In the genomic region with DNA sequence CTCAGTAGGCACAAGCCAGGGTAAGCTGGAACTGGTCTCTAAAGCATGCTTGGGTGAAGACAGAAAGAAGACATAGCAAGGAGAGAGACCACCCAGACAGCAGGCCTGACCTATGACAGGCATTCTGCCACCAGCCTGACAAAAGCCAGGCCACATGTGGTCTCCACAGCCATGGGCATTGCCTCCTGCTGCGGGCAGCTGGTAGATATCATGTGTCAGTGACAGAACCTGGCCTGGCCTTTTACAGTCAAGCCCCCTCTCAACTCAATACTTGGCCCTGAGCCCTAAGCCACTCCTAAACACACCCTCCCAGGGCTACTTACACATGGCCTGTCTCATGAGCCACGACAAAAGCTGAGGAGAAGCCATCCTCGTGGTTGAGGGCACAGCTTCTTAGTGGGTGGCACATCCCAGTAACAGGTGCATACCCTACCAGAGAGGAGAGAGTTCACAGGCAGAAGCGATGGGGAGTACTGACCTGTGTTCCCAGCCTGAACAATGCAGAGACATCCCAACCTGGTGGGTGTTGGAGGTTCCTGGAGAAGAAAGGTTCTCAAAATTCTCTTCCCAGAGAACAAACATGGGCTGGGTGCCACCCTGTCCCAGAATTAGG, we compare ENCODE assay signal across 16 mouse cellular contexts. TPM values are rescaled to one million over a fixed set of nuclear protein-coding genes. Genes with fewer than 3 reads are reported as not detected.
DNase-seq lines count a peak whose midpoint lies in the region; ATAC-seq and TF ChIP-seq lines count a peak whose summit lies in the region.
"Had no signal": no experiment of that assay in that cellular context is flagged by ENCODE, and none has a peak within 500 bp of the region (broad histone marks: within the 10 kb centered on the region; RNA-seq: fewer than 3 reads in every experiment).

No protein-coding gene starts in this region.

- H3K79me2 ChIP-seq in myocyte (ENCODE audit: control insufficient read depth, insufficient read depth) = no peaks in the 10 kb centered on the region

- H3K36me3 ChIP-seq in heart, postnatal 0 days (replicated peaks; ENCODE audit: control insufficient read depth, insufficient read depth, low read length) = no peaks in the 10 kb centered on the region
- H3K36me3 ChIP-seq in limb, embryonic 13.5 days = no peaks in the 10 kb centered on the region
- no peaks in the 10 kb centered on the region for H3K36me3 ChIP-seq in limb, embryonic 10.5 days
- H3K36me3 ChIP-seq in embryonic facial prominence, embryonic 14.5 days (ENCODE audit: control insufficient read depth, insufficient read depth, low read length) = no peaks in the 10 kb centered on the region
- peaks cover 23% of the 10 kb centered on the region for H3K36me3 ChIP-seq in myocyte (ENCODE audit: control insufficient read depth, insufficient read depth)
- H3K36me3 ChIP-seq: liver, embryonic 15.5 days had no signal

- H3K27ac ChIP-seq in heart, postnatal 0 days (ENCODE audit: low read depth) = no peak overlapping the region
- no peak overlapping the region for H3K27ac ChIP-seq in limb, embryonic 13.5 days
- no peak overlapping the region for H3K27ac ChIP-seq in limb, embryonic 10.5 days
- no peak overlapping the region for H3K27ac ChIP-seq in embryonic facial prominence, embryonic 14.5 days (replicated peaks; ENCODE audit: low read depth, low read length)
- H3K27ac ChIP-seq: layer of hippocampus, adult 2 months; liver, embryonic 15.5 days had no signal

- no peaks in the 10 kb centered on the region for H3K27me3 ChIP-seq in heart, postnatal 0 days (ENCODE audit: control insufficient read depth, insufficient read depth, low read length)
- H3K27me3 ChIP-seq in limb, embryonic 13.5 days = no peaks in the 10 kb centered on the region
- no peaks in the 10 kb centered on the region for H3K27me3 ChIP-seq in limb, embryonic 10.5 days (ENCODE audit: low read depth, poor library complexity, severe bottlenecking)
- H3K27me3 ChIP-seq in embryonic facial prominence, embryonic 14.5 days (replicated peaks; ENCODE audit: control insufficient read depth, insufficient read depth, low read length) = no peaks in the 10 kb centered on the region
- H3K27me3 ChIP-seq in myocyte (ENCODE audit: control insufficient read depth, insufficient read depth, insufficient read length) = no peaks in the 10 kb centered on the region
- H3K27me3 ChIP-seq: liver, embryonic 15.5 days had no signal

- WGBS in heart, postnatal 0 days = 32% methylated on average over 4 of the region's 4 CpGs
- 47% methylated on average over 4 of the region's 4 CpGs for WGBS in limb, embryonic 13.5 days
- 65% methylated on average over 4 of the region's 4 CpGs for WGBS in limb, embryonic 10.5 days
- WGBS in embryonic facial prominence, embryonic 14.5 days = 48% methylated on average over 4 of the region's 4 CpGs

- TF ChIP-seq POLR2A in myocyte (IDR thresholded peaks at IDR 0.05; ENCODE audit: insufficient read length, low read depth) = no peak

- ATAC-seq in heart, postnatal 0 days (ENCODE audit: insufficient read depth, low read depth) = peak; percentile 90
- ATAC-seq in limb, embryonic 13.5 days (ENCODE audit: low FRiP score, low read depth) = peak; percentile 57; the same call in 1 of the 2 replicates
- ATAC-seq in embryonic facial prominence, embryonic 14.5 days (ENCODE audit: low read depth) = peak; percentile 70

- TF ChIP-seq EP300 in heart, postnatal 0 days (IDR thresholded peaks at IDR 0.05; ENCODE audit: low read depth) = no peak

- H3K9ac ChIP-seq in heart, postnatal 0 days (replicated peaks; ENCODE audit: low read depth, low read length) = no peak overlapping the region
- H3K9ac ChIP-seq in limb, embryonic 13.5 days = no peak overlapping the region
- H3K9ac ChIP-seq in embryonic facial prominence, embryonic 14.5 days (ENCODE audit: low read depth, low read length) = no peak overlapping the region
- H3K9ac ChIP-seq: liver, embryonic 15.5 days had no signal

- no peak overlapping the region for H3ac ChIP-seq in myocyte (ENCODE audit: control insufficient read depth, insufficient read length)

- DNase-seq in heart, postnatal 0 days (ENCODE audit: low spot score) = peak; percentile 65
- no peak for DNase-seq in heart, postnatal 36 days
- no peak for DNase-seq in limb, embryonic 10.5 days (ENCODE audit: low spot score)
- peak; percentile 81 for DNase-seq in embryonic facial prominence, embryonic 14.5 days (ENCODE audit: low spot score)
- no peak for DNase-seq in layer of hippocampus, adult 9-11 months
- DNase-seq: adrenal gland, adult 2 months; cerebellum, adult 9-11 months; gastrocnemius, postnatal 25 days; kidney, adult 11 months; right cerebral cortex, postnatal 4 days had no signal

- H3K9me3 ChIP-seq in heart, postnatal 0 days (replicated peaks; ENCODE audit: control insufficient read depth, low read length) = no peaks in the 10 kb centered on the region
- no peaks in the 10 kb centered on the region for H3K9me3 ChIP-seq in limb, embryonic 13.5 days
- H3K9me3 ChIP-seq in limb, embryonic 10.5 days (replicated peaks) = no peaks in the 10 kb centered on the region
- H3K9me3 ChIP-seq in embryonic facial prominence, embryonic 14.5 days (ENCODE audit: control insufficient read depth, low read length) = no peaks in the 10 kb centered on the region
- H3K9me3 ChIP-seq: liver, embryonic 15.5 days had no signal

- TF ChIP-seq CTCF in heart, postnatal 0 days (IDR thresholded peaks at IDR 0.05; ENCODE audit: low read depth) = no peak

- no peak overlapping the region for H3K4me2 ChIP-seq in heart, postnatal 0 days (ENCODE audit: low read depth, low read length)
- H3K4me2 ChIP-seq in limb, embryonic 13.5 days (replicated peaks) = no peak overlapping the region
- no peak overlapping the region for H3K4me2 ChIP-seq in embryonic facial prominence, embryonic 14.5 days (ENCODE audit: low read depth, low read length)
- peak overlapping the region; percentile 33 for H3K4me2 ChIP-seq in myocyte (ENCODE audit: low read depth)
- H3K4me2 ChIP-seq: liver, embryonic 15.5 days had no signal

- H3K4me1 ChIP-seq in heart, postnatal 0 days (ENCODE audit: control insufficient read depth, insufficient read depth) = 0 out of 2 replicates have a peak, but pooled peaks cover 9% of the 10 kb centered on the region
- no peaks in the 10 kb centered on the region for H3K4me1 ChIP-seq in limb, embryonic 13.5 days
- peaks cover 7% of the 10 kb centered on the region for H3K4me1 ChIP-seq in limb, embryonic 10.5 days
- no peaks in the 10 kb centered on the region for H3K4me1 ChIP-seq in embryonic facial prominence, embryonic 14.5 days (ENCODE audit: control insufficient read depth, insufficient read depth, low read length)
- H3K4me1 ChIP-seq: liver, embryonic 15.5 days had no signal

- H3K4me3 ChIP-seq in heart, postnatal 0 days (ENCODE audit: low read depth, low read length) = no peak overlapping the region
- H3K4me3 ChIP-seq in limb, embryonic 13.5 days = no peak overlapping the region
- no peak overlapping the region for H3K4me3 ChIP-seq in limb, embryonic 10.5 days
- H3K4me3 ChIP-seq in embryonic facial prominence, embryonic 14.5 days (ENCODE audit: low read depth, low read length) = no peak overlapping the region
- no peak overlapping the region for H3K4me3 ChIP-seq in myocyte
- H3K4me3 ChIP-seq: erythroblast, embryonic 14.5 days; layer of hippocampus, adult 2 months; liver, embryonic 15.5 days had no signal

- intact Hi-C loops in heart, postnatal 36 days (cut with DNase I) = no loop called here

TF ChIP-seq in myocyte, 11 proteins besides CTCF, POLR2A, EP300 and RAD21:
- TF ChIP-seq SRF (IDR thresholded peaks at IDR 0.05; ENCODE audit: control insufficient read depth, insufficient read length, low read depth) (peak; percentile 95), MYOD1 (IDR thresholded peaks at IDR 0.05; ENCODE audit: control insufficient read depth in 1 of 3, insufficient read length in 2 of 3, low read depth in 2 of 3) (peak; percentile 57 to 89 (median 83)), MAX (IDR thresholded peaks at IDR 0.05; ENCODE audit: low read depth) (peak; percentile 66), REST (IDR thresholded peaks at IDR 0.05; ENCODE audit: insufficient read depth, insufficient read length) (no peak), TCF3 (IDR thresholded peaks at IDR 0.05; ENCODE audit: insufficient read length, low read depth) (peak; percentile 97), MYOG (IDR thresholded peaks at IDR 0.05; ENCODE audit: control insufficient read depth in 1 of 3, insufficient read depth in 1 of 3, insufficient read length in 2 of 3, low read depth in 2 of 3) (peak; percentile 72 to 98 (median 96)), TCF12 (IDR thresholded peaks at IDR 0.05; ENCODE audit: insufficient read depth, poor library complexity, severe bottlenecking) (peak; percentile 93), E2F4 (IDR thresholded peaks at IDR 0.05; ENCODE audit: insufficient read depth) (no peak)
TF ChIP-seq in myocyte: peak in this region for 6.

RNA-seq across cellular contexts. Expression of gene Adamts14, which starts 46.3 kb away (rescaled TPM):
- 4.3 and 6.1 TPM in 2 replicates for total RNA-seq in heart, postnatal 0 days (2014; rRNA removed; ENCODE audit: low replicate concordance)
- 1.0 and 1.2 TPM in 2 replicates for polyA plus RNA-seq in heart, postnatal 0 days (2015; fragmentation: Nextera tagmentation; extraction: Ambion mirVana)
- total RNA-seq in heart, postnatal 36 days (2021) = 1 to 10 TPM in 1 of 2 experiments, under 1 TPM in 1; 0.83 to 1.9 TPM
- polyA plus RNA-seq in limb, embryonic 13.5 days (2015; fragmentation: Nextera tagmentation; extraction: Ambion mirVana) = 2.1 and 2.8 TPM in 2 replicates
- 0.46 and 0.48 TPM in 2 replicates for polyA plus RNA-seq in limb, embryonic 10.5 days (2016; fragmentation: Nextera tagmentation; extraction: Ambion mirVana)
- polyA plus RNA-seq in embryonic facial prominence, embryonic 14.5 days (2014; fragmentation: Nextera tagmentation; extraction: Ambion mirVana) = 7.2 and 7.3 TPM in 2 replicates
- polyA plus RNA-seq in myocyte (2012; fragmentation: generic; extraction: Trizol) = 31.0 TPM
- polyA plus RNA-seq: erythroblast, embryonic 14.5 days had no signal

RNA-seq across cellular contexts. Expression of gene Tbata, which starts 55.1 kb away (rescaled TPM):
- total RNA-seq in heart, postnatal 0 days (2014; rRNA removed; ENCODE audit: low replicate concordance) = not detected in 2 replicates
- 0.16 and 0.36 TPM in 2 replicates for polyA plus RNA-seq in heart, postnatal 0 days (2015; fragmentation: Nextera tagmentation; extraction: Ambion mirVana)
- total RNA-seq in heart, postnatal 36 days (2021) = not detected
- polyA plus RNA-seq in limb, embryonic 13.5 days (2015; fragmentation: Nextera tagmentation; extraction: Ambion mirVana) = not detected in 2 replicates
- polyA plus RNA-seq in limb, embryonic 10.5 days (2016; fragmentation: Nextera tagmentation; extraction: Ambion mirVana) = not detected in 2 replicates
- polyA plus RNA-seq in embryonic facial prominence, embryonic 14.5 days (2014; fragmentation: Nextera tagmentation; extraction: Ambion mirVana) = 0.29 and 1.2 TPM in 2 replicates
- polyA plus RNA-seq in myocyte (2012; fragmentation: generic; extraction: Trizol) = not detected
- total RNA-seq: adrenal gland, adult 2 months; gastrocnemius, postnatal 25 days; megakaryocyte, adult 5-6 weeks had no signal
- polyA plus RNA-seq: adrenal gland, adult 2 months; erythroblast, embryonic 14.5 days; liver, embryonic 15.5 days had no signal

Comparison
In these comparisons a context has a peak if more than half of its experiments do, and no peak if none do; other contexts are left out.
1. DNase-seq: peak in heart, postnatal 0 days (single experiment) and embryonic facial prominence, embryonic 14.5 days (single experiment); none in heart, postnatal 36 days (0 of 2), limb, embryonic 10.5 days (single experiment) and layer of hippocampus, adult 9-11 months (single experiment).
2. Peak in every context shown above with its lines, with median percentiles within 50 percentile points of each other: ATAC-seq.